Mouse (Mus musculus): ENCODE results near the gene Crb3. TPM values are rescaled to one million over a fixed set of nuclear protein-coding genes. Genes with fewer than 3 reads are reported as not detected.
A peak's percentile ranks its signal among the peaks of the same experiment; 100 is the strongest.

The Crb3 gene
- polyA plus RNA-seq, 1 experiment from 2014 or later, result 38.6 TPM

- no peak overlapping the region for H3K4me2 ChIP-seq
- H3K4me1 ChIP-seq (ENCODE audit: insufficient read depth), result no peaks in the 10 kb centered on the region; the same call in 1 of the 2 replicates
- H3K27me3 ChIP-seq (ENCODE audit: insufficient read depth, low read length), result no peaks in the 10 kb centered on the region
- no peak overlapping the region for H3K27ac ChIP-seq (ENCODE audit: low read depth)
- H3K4me3 ChIP-seq (ENCODE audit: low read depth, low read length), result no peak overlapping the region
- no peak for TF ChIP-seq CTCF (IDR thresholded peaks at IDR 0.05; ENCODE audit: low read depth)
- WGBS, result 82% methylated on average over 3 of the region's 3 CpGs
- no peak overlapping the region for H3K9ac ChIP-seq
- no peaks in the 10 kb centered on the region for H3K9me3 ChIP-seq (ENCODE audit: low read depth, low read length)
- DNase-seq (no peak), ATAC-seq (ENCODE audit: insufficient read depth) (no peak)
- H3K36me3 ChIP-seq (ENCODE audit: insufficient read depth), result no peaks in the 10 kb centered on the region
Measured at GRCm38 (mm10) chr17:57094222-57094621, 35.3 kb downstream of the Crb3 start.

- 1% methylated on average over 18 of the region's 19 CpGs for WGBS
- Histone ChIP-seq H3K4me1 (ENCODE audit: insufficient read depth) (no peaks in the 10 kb centered on the region; the same call in 1 of the 2 replicates), H3K27ac (ENCODE audit: low read depth) (no peak overlapping the region), H3K9me3 (ENCODE audit: low read depth, low read length) (no peaks in the 10 kb centered on the region), H3K9ac (no peak overlapping the region), H3K4me2 (peak overlapping the region; percentile 51), H3K36me3 (ENCODE audit: insufficient read depth) (no peaks in the 10 kb centered on the region), H3K27me3 (ENCODE audit: insufficient read depth, low read length) (no peaks in the 10 kb centered on the region), H3K4me3 (ENCODE audit: low read depth, low read length) (peak overlapping the region; percentile 3; the same call in 1 of the 2 replicates)
- DNase-seq (peak; percentile 80), ATAC-seq (ENCODE audit: insufficient read depth) (peak; percentile 84)
- TF ChIP-seq CTCF (IDR thresholded peaks at IDR 0.05; ENCODE audit: low read depth), result no peak
Measured at GRCm38 (mm10) chr17:57095855-57096622, 37.1 kb downstream of the Crb3 start.

DNA sequence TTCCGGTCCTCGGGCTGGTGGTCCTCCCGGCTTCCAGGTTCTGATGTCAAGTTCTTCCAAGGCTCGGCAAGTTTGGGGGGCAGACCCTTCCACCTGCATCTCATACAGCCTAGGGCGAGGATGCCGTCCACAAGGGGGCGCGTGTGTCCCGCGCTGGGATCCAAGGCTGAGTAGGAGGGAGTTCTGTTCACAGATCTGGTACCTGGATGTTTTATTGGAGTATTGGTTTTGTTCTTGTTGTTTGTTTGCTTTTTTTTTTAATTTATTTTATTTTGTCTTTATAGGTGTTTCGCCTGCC is 37.7 kb downstream of the Crb3 start:
- no peak overlapping the region for H3K4me3 ChIP-seq (ENCODE audit: low read depth, low read length)
- H3K27me3 ChIP-seq (ENCODE audit: insufficient read depth, low read length), result no peaks in the 10 kb centered on the region
- 2% methylated on average over 11 of the region's 11 CpGs for WGBS
- peak; percentile 88 for DNase-seq
- no peak overlapping the region for H3K9ac ChIP-seq
- no peaks in the 10 kb centered on the region for H3K36me3 ChIP-seq (ENCODE audit: insufficient read depth)
- H3K4me1 ChIP-seq (ENCODE audit: insufficient read depth), result no peaks in the 10 kb centered on the region; the same call in 1 of the 2 replicates
- peak overlapping the region; percentile 51 for H3K4me2 ChIP-seq
- H3K9me3 ChIP-seq (ENCODE audit: low read depth, low read length), result no peaks in the 10 kb centered on the region
- peak; percentile 94 for TF ChIP-seq CTCF (IDR thresholded peaks at IDR 0.05; ENCODE audit: low read depth)
- peak; percentile 85 for ATAC-seq (ENCODE audit: insufficient read depth)
- H3K27ac ChIP-seq (ENCODE audit: low read depth), result no peak overlapping the region

DNA sequence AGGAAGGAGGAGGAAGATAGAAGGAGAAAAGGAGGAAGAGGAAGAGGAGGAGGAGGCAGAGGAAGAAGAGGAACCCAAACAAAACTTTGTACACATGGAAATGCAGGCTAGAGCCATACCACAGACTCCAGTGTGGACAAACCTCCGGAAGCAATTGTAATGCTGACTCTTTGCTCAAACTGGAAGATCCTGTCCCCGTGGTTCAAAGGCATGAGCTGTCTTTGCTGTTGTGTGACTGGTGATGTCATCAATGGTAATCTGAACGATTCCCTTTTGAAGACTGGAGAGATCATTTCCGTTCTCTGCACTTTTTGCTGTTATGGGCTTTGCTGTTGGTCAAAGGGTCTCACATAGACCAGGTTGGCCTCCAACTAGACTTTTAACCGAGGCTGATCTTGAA is 39.4 kb downstream of the Crb3 start:
- TF ChIP-seq CTCF (IDR thresholded peaks at IDR 0.05; ENCODE audit: low read depth), result no peak
- H3K27me3 ChIP-seq (ENCODE audit: insufficient read depth, low read length), result no peaks in the 10 kb centered on the region
- H3K27ac ChIP-seq (ENCODE audit: low read depth), result no peak overlapping the region
- H3K9ac ChIP-seq, result no peak overlapping the region
- H3K36me3 ChIP-seq (ENCODE audit: insufficient read depth), result no peaks in the 10 kb centered on the region
- no peak overlapping the region for H3K4me2 ChIP-seq
- no peak overlapping the region for H3K4me3 ChIP-seq (ENCODE audit: low read depth, low read length)
- DNase-seq (no peak), ATAC-seq (ENCODE audit: insufficient read depth) (no peak)
- no peaks in the 10 kb centered on the region; the same call in 1 of the 2 replicates for H3K4me1 ChIP-seq (ENCODE audit: insufficient read depth)
- no peaks in the 10 kb centered on the region for H3K9me3 ChIP-seq (ENCODE audit: low read depth, low read length)
- WGBS, result 65% methylated on average over 5 of the region's 5 CpGs

DNA sequence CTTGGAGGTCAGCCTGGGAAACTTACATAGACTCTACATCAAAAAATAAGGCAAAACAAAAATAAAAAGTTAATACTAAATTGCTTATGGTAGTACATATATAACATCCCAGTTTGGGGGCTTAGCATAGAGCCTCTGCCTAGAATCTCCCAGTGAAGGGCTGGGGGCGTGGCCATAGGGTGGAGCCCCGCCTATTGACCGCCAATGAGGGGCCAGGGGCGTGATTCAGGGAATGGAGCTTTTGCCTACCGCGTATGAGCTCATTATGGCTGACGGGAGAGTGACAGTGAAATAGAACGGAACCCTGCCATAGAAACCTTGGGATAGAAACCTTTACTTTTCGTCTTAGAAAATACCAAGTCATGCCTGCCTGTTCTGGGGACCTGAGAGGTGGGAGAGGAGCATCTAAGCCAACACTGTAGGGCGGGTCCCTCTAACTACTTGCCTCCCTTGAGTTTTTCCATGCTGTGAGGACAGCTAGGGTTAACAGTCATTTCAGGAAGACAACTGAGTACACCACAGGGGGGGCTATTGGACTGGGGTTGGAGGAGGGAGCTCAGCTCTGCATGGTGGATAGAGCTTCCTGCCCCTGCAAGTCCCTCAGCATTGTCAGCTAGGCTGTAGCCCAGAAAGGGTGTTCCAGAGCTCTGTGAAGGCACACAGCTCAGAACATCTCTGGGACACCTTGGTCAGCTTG is 40.9 kb downstream of the Crb3 start:
- no peaks in the 10 kb centered on the region for H3K36me3 ChIP-seq (ENCODE audit: insufficient read depth)
- no peak for ATAC-seq (ENCODE audit: insufficient read depth)
- TF ChIP-seq CTCF (IDR thresholded peaks at IDR 0.05; ENCODE audit: low read depth), result no peak
- no peaks in the 10 kb centered on the region for H3K27me3 ChIP-seq (ENCODE audit: insufficient read depth, low read length)
- 7% methylated on average over 10 of the region's 10 CpGs for WGBS
- H3K9ac ChIP-seq, result no peak overlapping the region
- no peak overlapping the region for H3K27ac ChIP-seq (ENCODE audit: low read depth)
- no peak overlapping the region for H3K4me2 ChIP-seq
- no peaks in the 10 kb centered on the region for H3K9me3 ChIP-seq (ENCODE audit: low read depth, low read length)
- no peak overlapping the region for H3K4me3 ChIP-seq (ENCODE audit: low read depth, low read length)
- peak; percentile 58 for DNase-seq
- peaks cover 5% of the 10 kb centered on the region; the same call in 1 of the 2 replicates for H3K4me1 ChIP-seq (ENCODE audit: insufficient read depth)

GRCm38 (mm10) chr17:57102276-57102675 is 43.4 kb downstream of the Crb3 start:
- Histone ChIP-seq H3K27ac (ENCODE audit: low read depth) (no peak overlapping the region), H3K4me3 (ENCODE audit: low read depth, low read length) (no peak overlapping the region), H3K27me3 (ENCODE audit: insufficient read depth, low read length) (no peaks in the 10 kb centered on the region), H3K4me1 (ENCODE audit: insufficient read depth) (0 out of 2 replicates have a peak, but pooled peaks cover 5% of the 10 kb centered on the region), H3K9ac (no peak overlapping the region), H3K36me3 (ENCODE audit: insufficient read depth) (no peaks in the 10 kb centered on the region), H3K4me2 (no peak overlapping the region), H3K9me3 (ENCODE audit: low read depth, low read length) (no peaks in the 10 kb centered on the region)
- ATAC-seq (ENCODE audit: insufficient read depth) (no peak), DNase-seq (no peak)
- TF ChIP-seq CTCF (IDR thresholded peaks at IDR 0.05; ENCODE audit: low read depth), result no peak
- 89% methylated on average over 2 of the region's 2 CpGs for WGBS

DNA sequence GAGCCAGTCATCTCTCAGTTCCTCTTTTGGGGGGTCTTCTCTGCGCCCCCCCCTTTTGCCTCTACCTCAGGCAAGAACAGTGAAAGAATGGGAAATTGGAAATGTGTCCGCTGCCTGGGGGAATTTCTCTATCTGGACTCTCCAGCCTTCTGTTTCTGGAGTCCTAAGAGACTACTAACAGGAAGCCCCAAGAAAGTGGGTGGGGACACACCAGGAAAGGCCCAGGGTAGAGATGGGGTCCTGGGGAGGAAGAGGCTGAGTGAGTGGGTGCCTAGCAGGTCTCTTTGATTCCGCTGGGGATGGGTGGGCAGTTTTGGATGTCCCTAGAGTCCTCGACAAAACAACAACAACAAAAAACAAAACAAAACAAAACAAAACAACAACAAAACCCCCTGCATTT is 45.6 kb downstream of the Crb3 start:
- Histone ChIP-seq H3K9ac (peak overlapping the region; percentile 69; the same call in 1 of the 2 replicates), H3K27ac (ENCODE audit: low read depth) (no peak overlapping the region), H3K36me3 (ENCODE audit: insufficient read depth) (no peaks in the 10 kb centered on the region), H3K27me3 (ENCODE audit: insufficient read depth, low read length) (no peaks in the 10 kb centered on the region), H3K4me3 (ENCODE audit: low read depth, low read length) (peak overlapping the region; percentile 64), H3K4me1 (ENCODE audit: insufficient read depth) (0 out of 2 replicates have a peak, but pooled peaks cover 5% of the 10 kb centered on the region), H3K9me3 (ENCODE audit: low read depth, low read length) (no peaks in the 10 kb centered on the region), H3K4me2 (peak overlapping the region; percentile 88)
- TF ChIP-seq CTCF (IDR thresholded peaks at IDR 0.05; ENCODE audit: low read depth), result no peak
- WGBS, result 35% methylated on average over 4 of the region's 4 CpGs
- ATAC-seq (ENCODE audit: insufficient read depth) (no peak), DNase-seq (no peak)
